Mouse (Mus musculus): ENCODE data around the gene Gm4779.

DNA sequence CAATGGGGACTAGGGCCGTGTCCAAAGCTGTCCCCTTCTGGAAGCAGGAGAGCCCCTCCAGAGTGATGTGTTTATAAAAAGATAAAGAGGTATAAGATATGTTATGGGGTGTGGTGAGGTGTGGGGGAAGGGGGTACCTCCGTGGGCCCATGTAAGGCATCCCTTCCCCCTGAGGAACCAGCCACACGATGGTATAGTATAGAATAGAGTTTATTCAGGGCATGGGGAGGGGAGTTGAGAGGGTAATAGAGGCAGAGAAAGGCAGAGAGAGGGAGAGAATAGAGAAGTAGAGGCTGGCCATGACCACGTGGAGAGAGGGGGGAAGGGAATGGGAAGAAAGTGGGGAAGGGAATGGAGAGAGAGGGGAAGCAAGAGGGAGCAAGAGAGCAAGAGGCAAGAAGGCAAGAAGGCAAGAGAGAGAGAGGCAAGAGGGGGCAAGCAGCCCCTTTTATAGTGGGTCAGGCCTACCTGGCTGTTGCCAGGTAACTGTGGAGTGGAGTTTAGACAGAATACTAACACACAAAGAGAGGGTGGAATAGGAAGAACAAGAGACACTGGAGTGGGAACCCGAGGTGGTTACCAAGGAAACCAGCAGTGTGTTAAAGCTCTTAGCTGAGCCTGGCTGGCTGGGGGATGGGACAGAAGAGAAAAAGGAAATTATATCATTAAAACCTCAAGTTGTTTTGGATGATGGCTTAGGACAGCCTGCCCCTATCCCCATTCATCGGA lies 53.7 kb downstream of the Gm4779 start:
- TF ChIP-seq EP300 (IDR thresholded peaks at IDR 0.05; ENCODE audit: low read length) (no peak), GABPA (IDR thresholded peaks at IDR 0.05; ENCODE audit: insufficient replicate concordance, low read depth, low read length) (no peak), MEF2A (IDR thresholded peaks at IDR 0.05; ENCODE audit: borderline replicate concordance, low read depth, low read length) (no peak), BHLHE40 (IDR thresholded peaks at IDR 0.05; ENCODE audit: low read depth, low read length) (no peak), USF1 (IDR thresholded peaks at IDR 0.05; ENCODE audit: low read depth, low read length) (no peak), CTCF (conservative IDR thresholded peaks at IDR 0.05 in 1 of 2, IDR thresholded peaks at IDR 0.05 in 1 of 2; ENCODE audit: low read depth in 2 of 2, low read length in 2 of 2) (no peak), E2F4 (IDR thresholded peaks at IDR 0.05; ENCODE audit: insufficient replicate concordance, low read depth, low read length) (no peak), SMC3 (IDR thresholded peaks at IDR 0.05; ENCODE audit: low read depth, low read length) (no peak), ELF1 (IDR thresholded peaks at IDR 0.05; ENCODE audit: low read depth, low read length) (no peak), ETS1 (conservative IDR thresholded peaks at IDR 0.05; ENCODE audit: low read depth, low read length) (no peak)

All from CH12.LX (cell line).